Mouse (Mus musculus) kidney, embryonic 15.5 days (tissue): ENCODE measurements around the gene Rps28. TPM values are rescaled to one million over a fixed set of nuclear protein-coding genes. Genes with fewer than 3 reads are reported as not detected.
"Not testable (repeated sequence)": the region's sequence is repeated elsewhere in the genome, so short reads cannot be mapped to it uniquely, and the experiment has no call there.

ENCODE experiments used
- ATAC-seq: fragments of 200-750 bp; cut with Nextera tagmentation; replicated peaks from 2 replicates; pipeline ENCODE4 v1.8.0; 2017; ENCODE audit warnings: moderate TSS enrichment; ENCODE audit not compliant: low FRiP score
- H3K27ac ChIP-seq: fragments of 300-500 bp; sonication (generic); 2 replicates; pipeline ENCODE4 v1.5.1; 2015; ENCODE audit warnings: mild to moderate bottlenecking, inconsistent platforms
- H3K27me3 ChIP-seq: fragments of 300-500 bp; sonication (generic); 2 replicates; pipeline ENCODE4 v1.6.1; 2015; ENCODE audit warnings: inconsistent platforms
- H3K36me3 ChIP-seq: fragments of 300-500 bp; sonication (generic); 2 replicates; pipeline ENCODE4 v1.6.1; 2015; ENCODE audit warnings: inconsistent platforms
- H3K4me1 ChIP-seq: fragments of 300-500 bp; sonication (generic); 2 replicates; pipeline ENCODE4 v1.6.1; 2015; ENCODE audit warnings: inconsistent platforms
- H3K4me2 ChIP-seq: fragments of 300-500 bp; sonication (generic); 2 replicates; pipeline ENCODE4 v1.6.1; 2015; ENCODE audit warnings: moderate library complexity, mild to moderate bottlenecking, inconsistent platforms
- H3K4me3 ChIP-seq: fragments of 300-500 bp; sonication (generic); replicated peaks from 2 replicates; pipeline ENCODE4 v1.5.1; 2015; ENCODE audit warnings: mild to moderate bottlenecking, inconsistent platforms
- H3K9ac ChIP-seq: fragments of 300-500 bp; sonication (generic); 2 replicates; pipeline ENCODE4 v1.6.1; 2015; ENCODE audit warnings: mild to moderate bottlenecking, inconsistent platforms
- H3K9me3 ChIP-seq: fragments of 300-500 bp; sonication (generic); replicated peaks from 2 replicates; pipeline ENCODE4 v1.6.1; 2016; ENCODE audit warnings: inconsistent platforms
- WGBS: fragments of 180-500 bp; shearing (Covaris S2); methylation state at CpG from one replicate; pipeline ENCODE4 v1.1.7; 2015; ENCODE audit warnings: mixed read lengths; 5-methylcytosine and 5-hydroxymethylcytosine counted together
- polyA plus RNA-seq: library from polyadenylated mRNA; unstranded; fragments of >200 nt; fragmentation: Nextera tagmentation; extraction: Ambion mirVana; gene quantifications from 2 replicates; pipeline ENCODE4 v1.2.1, GENCODE M21; 2015

Rps28 gene
- 1,038 and 1,163 TPM in 2 replicates for polyA plus RNA-seq

DNA sequence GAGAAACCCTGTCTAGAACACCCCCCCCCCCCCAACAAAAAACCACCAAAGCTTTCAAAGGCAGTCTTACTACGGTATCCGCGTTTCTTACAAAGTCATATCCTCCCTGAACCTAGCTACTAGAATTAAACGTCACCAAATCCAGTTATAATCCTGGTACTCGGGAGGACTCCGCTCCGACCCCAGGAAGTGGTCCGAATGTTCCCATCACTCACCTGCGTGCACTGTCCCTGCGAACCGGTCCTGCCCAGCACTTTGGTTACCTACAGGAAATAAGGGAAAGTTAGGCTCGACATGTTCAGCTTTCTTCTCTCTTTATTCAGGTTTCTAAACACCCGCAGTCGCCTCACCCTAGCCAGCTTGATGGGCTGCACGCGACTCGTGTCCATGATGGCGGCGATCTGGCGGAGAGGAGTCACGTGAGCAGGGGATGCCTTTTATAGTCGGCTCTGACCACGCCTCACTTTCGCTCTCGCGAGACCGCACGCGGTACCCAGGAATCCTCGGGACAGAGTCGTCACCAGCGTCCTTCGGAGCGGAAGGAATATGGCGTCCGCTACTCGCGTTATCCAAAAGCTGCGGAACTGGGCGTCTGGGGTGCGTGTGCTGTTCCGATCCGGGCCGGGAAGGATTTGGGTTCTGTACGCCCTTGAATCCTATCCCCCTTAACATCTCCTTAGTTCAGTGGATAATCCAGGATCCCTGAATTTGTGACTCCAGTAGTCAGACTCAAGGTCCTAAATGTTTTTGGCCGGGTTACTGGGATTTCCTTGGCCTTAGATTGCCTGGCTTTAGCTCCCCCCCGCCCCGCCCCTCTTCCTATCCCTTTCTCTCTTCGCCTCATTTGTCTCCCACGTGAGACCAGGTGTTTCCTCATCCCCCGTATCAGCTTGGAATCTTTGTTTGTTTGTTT, at the start of gene Rps28, which contains the start of gene Ndufa7:
Gene Rps28, minus strand, starts transcription at position 479 of the 913 bp plus-strand sequence.
Gene Ndufa7, plus strand, starts transcription at position 489 of the 913 bp plus-strand sequence.
- WGBS = under 1% methylated on average over 51 of the region's 51 CpGs
- no peaks in the 10 kb centered on the region for H3K27me3 ChIP-seq
- no peaks in the 10 kb centered on the region for H3K9me3 ChIP-seq
- H3K27ac ChIP-seq = peak within 1 kb of the TSS; percentile 90
- H3K9ac ChIP-seq = peak within 1 kb of the TSS; percentile 72
- ATAC-seq = peak; percentile 94
- peaks cover 49% of the 10 kb centered on the region for H3K4me1 ChIP-seq
- H3K4me3 ChIP-seq = peak within 1 kb of the TSS; percentile 65
- H3K36me3 ChIP-seq = peaks cover 65% of the 10 kb centered on the region
- H3K4me2 ChIP-seq = peak within 1 kb of the TSS; percentile 84

DNA sequence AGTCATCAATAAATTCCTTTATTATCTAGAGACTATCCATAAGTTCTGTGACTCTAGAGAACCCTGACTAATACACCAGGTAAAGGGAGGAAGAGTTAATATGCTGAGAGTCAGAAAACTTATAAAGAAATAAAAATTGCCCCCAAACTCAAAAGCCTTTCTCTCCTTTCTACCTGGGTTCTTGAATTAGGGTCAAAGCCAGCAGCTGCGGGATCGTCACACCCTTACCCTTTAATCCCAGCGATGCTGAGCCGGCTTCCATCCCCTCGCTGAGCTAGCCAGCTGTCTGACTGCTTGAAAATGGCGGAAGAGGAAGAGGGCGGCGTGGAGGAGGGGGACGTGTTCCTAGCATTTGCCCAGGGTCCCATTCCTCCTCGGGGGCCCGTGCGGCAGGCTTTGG, 49.2 kb upstream of the Rps28 start, which contains the start of gene Gm7029:
Gene Gm7029, plus strand, starts transcription at position 301 of the 400 bp plus-strand sequence.
- WGBS = 82% methylated on average over 7 of the region's 12 CpGs
- not testable (repeated sequence) for ATAC-seq, H3K9me3 ChIP-seq

DNA sequence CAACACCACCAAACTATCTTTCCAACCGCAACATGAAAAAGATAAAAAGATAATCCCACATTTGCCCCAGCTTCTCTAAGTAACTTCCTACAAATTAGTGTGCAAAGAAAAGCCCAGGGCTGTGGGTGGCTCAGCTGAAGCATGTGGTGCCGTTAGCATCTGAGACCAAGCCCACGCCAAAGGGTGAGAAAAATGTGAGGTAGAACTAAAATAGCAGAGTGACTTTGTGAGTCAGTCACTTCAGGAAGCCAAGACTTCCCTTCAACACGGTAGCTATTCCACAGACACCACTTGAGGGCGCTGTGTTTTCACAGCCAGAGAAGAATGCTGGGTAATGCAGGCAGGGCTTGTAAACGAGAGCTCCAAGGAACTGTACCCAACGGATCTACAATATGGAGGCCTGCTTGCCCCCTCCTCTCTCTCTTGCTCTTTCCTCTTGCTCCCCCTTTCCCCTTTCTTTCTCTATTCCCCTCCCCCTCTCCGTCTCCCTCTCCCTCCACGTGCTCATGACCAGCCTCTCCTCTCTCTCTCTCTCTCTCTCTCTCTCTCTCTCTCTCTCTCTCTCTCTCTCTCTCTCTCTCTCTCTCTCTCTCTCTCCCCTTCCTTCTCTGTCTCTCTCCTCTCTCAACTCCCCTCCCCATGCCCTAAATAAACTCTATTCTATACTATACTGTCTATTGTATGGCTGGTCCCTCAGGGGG, 41.1 kb upstream of the Rps28 start:
- Histone ChIP-seq H3K27me3 (no peaks in the 10 kb centered on the region), H3K4me3 (no peak overlapping the region), H3K27ac (no peak overlapping the region), H3K9me3 (no peaks in the 10 kb centered on the region), H3K4me2 (no peak overlapping the region), H3K4me1 (no peaks in the 10 kb centered on the region), H3K36me3 (no peaks in the 10 kb centered on the region), H3K9ac (no peak overlapping the region)
- ATAC-seq = no peak
- WGBS = 43% methylated on average over 7 of the region's 9 CpGs

More for the DNA sequence above, 49.2 kb upstream of the Rps28 start, which contains the start of gene Gm7029:
- H3K4me2 ChIP-seq, H3K4me3 ChIP-seq, H3K4me1 ChIP-seq, H3K27ac ChIP-seq, H3K9ac ChIP-seq, H3K27me3 ChIP-seq: not testable (repeated sequence)
- H3K36me3 ChIP-seq = peaks cover 34% of the 10 kb centered on the region

DNA sequence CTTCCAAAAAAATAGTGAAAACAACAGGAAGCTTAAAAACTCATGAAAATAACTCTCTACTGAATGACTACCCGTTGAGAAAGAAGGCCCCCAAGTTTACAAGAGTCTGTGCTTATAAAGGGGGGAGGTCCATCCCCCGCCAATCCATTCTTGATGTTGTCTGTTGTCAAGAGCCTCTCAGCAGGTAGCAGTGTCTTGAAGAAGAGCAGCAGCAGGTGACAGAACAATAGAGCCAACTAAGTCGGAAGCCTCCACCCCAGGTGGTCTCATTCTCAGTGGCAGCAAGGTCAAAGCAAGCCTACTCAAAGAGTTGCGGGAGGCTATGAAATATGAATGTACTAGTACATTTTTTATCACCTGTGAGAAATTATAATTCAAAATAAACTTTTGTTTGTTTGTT, 33.5 kb upstream of the Rps28 start:
- Histone ChIP-seq H3K4me2 (no peak overlapping the region), H3K9me3 (no peaks in the 10 kb centered on the region), H3K9ac (no peak overlapping the region), H3K4me1 (no peaks in the 10 kb centered on the region), H3K27ac (no peak overlapping the region), H3K4me3 (no peak overlapping the region), H3K27me3 (no peaks in the 10 kb centered on the region), H3K36me3 (no peaks in the 10 kb centered on the region)
- WGBS = 71% methylated on average over 4 of the region's 4 CpGs
- ATAC-seq = no peak

DNA sequence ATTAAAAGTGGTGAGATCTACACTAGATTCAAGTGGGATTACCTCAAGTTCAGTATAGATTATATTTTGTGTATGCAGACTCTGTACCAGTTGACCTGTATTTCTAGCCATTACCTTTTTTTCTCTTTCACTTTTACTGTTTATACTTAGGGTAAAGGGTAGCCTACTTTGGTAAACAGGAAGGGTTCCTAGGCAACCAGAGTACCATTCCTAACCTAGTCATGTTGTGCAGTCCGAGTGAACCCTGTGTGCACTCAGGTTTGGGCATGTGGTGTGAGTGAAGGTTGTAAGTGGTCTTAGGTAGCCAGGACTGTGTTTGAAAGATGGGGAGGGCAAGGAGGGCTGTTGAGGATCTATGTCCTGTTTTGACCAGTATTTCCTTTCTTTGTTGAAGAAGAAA, 27.0 kb upstream of the Rps28 start:
- no peaks in the 10 kb centered on the region for H3K9me3 ChIP-seq
- H3K27ac ChIP-seq = no peak overlapping the region
- no peak overlapping the region for H3K4me2 ChIP-seq
- H3K27me3 ChIP-seq = no peaks in the 10 kb centered on the region
- no peak overlapping the region for H3K9ac ChIP-seq
- H3K4me1 ChIP-seq = no peaks in the 10 kb centered on the region
- ATAC-seq = no peak
- WGBS = 79% methylated on average over 1 of the region's 1 CpGs
- H3K36me3 ChIP-seq = peaks cover 34% of the 10 kb centered on the region
- H3K4me3 ChIP-seq = no peak overlapping the region

DNA sequence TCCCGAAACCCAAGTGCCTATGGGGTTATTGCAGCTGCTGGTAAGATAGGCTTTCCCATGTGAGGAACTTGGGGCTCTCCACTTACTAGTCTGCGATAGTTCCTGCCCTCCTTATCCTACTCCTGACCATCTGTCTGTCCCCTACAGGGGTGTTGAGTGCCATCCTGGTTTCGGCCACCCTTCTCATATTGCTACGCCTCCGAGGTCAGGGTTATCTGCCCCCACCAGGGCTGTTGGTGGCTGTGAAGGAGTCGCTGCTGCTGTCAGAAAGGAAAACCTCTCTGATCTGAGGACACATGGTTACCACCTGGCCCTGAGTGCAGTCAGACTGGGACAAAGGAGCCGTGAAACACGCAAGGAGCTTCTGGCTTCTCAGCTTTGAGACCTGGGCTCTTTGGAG, 23.8 kb upstream of the Rps28 start:
- ATAC-seq = no peak
- Histone ChIP-seq H3K27me3 (no peaks in the 10 kb centered on the region), H3K4me1 (peaks cover 14% of the 10 kb centered on the region), H3K9me3 (no peaks in the 10 kb centered on the region), H3K36me3 (peaks cover 34% of the 10 kb centered on the region), H3K4me3 (no peak overlapping the region), H3K27ac (no peak overlapping the region), H3K4me2 (no peak overlapping the region), H3K9ac (no peak overlapping the region)
- 68% methylated on average over 8 of the region's 8 CpGs for WGBS

DNA sequence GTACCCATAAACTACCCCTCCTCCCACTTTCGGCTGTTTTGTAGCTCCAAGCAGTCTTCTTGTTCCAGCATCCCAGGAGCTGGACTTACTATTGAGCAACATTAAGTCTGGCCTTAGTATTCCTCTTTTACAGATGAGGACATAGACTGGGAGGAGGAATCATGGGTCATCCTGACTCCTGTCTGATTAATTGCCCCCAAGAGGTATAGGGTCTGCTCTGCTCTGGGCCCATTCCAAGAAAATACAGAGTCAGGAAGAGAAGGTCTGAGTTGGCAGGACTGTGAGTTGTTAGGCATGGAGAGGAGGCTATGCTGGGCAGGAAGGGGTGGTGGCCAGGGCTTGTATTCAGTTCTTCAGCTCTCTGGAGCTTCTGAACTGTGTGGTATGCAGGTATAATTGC, 19.8 kb upstream of the Rps28 start:
- H3K4me2 ChIP-seq = peak overlapping the region; percentile 85

DNA sequence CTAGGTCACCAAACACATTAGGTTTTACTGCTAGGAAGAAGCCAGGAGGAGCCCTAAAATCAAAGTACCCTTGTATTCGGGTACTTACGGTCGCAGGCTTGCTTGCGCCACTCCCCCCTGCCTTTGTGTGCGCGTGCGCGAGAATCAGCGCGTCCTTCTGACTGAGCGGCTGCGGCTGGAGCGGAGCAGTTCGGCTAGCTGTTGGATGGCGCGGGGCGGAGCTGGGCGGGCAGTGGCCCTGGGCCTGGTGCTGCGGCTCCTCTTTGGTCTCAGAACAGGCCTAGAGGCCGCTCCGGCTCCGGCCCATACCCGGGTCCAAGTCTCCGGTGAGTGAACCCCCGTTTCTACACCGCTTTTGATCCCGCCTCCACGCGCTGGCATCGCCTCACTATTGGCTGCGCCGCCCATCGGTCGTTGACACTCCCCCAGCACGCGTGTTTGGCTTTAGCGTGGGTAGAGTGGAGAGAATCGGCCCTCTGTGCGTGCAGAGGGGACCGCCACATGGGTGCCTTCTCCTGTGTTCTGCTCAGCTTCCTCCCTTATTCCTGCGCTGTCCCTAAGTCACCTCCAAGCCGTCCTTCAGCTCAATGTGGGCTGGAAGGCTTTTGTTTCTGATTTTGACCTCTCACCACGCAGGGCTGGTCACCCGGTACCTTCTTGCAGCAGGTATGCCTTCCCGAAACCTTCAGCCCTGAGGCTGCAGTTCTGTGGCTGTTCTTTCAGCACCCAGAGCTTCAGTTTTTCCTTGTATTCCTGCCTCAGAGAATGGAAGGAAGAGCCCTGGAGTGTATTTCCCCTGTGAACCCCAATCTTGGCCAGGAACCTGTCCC, 18.8 kb upstream of the Rps28 start, which contains the start of gene Cd320:
Gene Cd320, plus strand, starts transcription at position 126 of the 830 bp plus-strand sequence.
- H3K9me3 ChIP-seq = no peaks in the 10 kb centered on the region
- peak; percentile 93 for ATAC-seq
- peak within 1 kb of the TSS; percentile 88 for H3K27ac ChIP-seq
- peaks cover 14% of the 10 kb centered on the region for H3K4me1 ChIP-seq
- H3K27me3 ChIP-seq = no peaks in the 10 kb centered on the region
- WGBS = under 1% methylated on average over 45 of the region's 45 CpGs
- H3K9ac ChIP-seq = peak within 1 kb of the TSS; percentile 83
- H3K4me3 ChIP-seq = peak within 1 kb of the TSS; percentile 97
- H3K4me2 ChIP-seq = peak within 1 kb of the TSS; percentile 85
- peaks cover 35% of the 10 kb centered on the region for H3K36me3 ChIP-seq

More for the DNA sequence above, 19.8 kb upstream of the Rps28 start:
- 48% methylated on average over 1 of the region's 1 CpGs for WGBS
- peak overlapping the region; percentile 97 for H3K4me3 ChIP-seq
- H3K4me1 ChIP-seq = peaks cover 14% of the 10 kb centered on the region
- ATAC-seq = no peak
- H3K9ac ChIP-seq = peak overlapping the region; percentile 83
- H3K27ac ChIP-seq = no peak overlapping the region
- no peaks in the 10 kb centered on the region for H3K27me3 ChIP-seq
- H3K9me3 ChIP-seq = no peaks in the 10 kb centered on the region
- peaks cover 35% of the 10 kb centered on the region for H3K36me3 ChIP-seq

DNA sequence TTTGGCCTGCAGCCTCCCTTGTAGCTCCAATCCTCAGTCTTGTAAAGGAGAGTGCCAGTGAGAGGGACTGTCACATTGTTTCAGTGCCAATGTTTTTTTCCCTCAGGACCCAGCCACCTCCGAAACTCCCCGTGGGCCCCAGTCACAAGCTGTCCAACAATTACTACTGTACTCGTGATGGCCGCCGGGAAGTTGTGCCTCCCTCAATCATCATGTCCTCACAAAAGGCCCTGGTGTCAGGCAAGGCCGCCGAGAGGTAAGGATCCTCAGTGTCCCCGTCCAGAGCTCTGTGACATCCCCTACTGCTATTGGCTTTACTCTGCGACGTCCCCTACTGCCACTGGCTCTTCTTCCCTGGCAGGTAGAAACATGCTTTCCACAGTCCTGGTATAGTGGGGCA, 5.2 kb upstream of the Rps28 start:
- H3K27me3 ChIP-seq = no peaks in the 10 kb centered on the region
- no peak overlapping the region for H3K27ac ChIP-seq
- no peak overlapping the region for H3K9ac ChIP-seq
- no peak for ATAC-seq
- no peak overlapping the region for H3K4me3 ChIP-seq
- H3K4me2 ChIP-seq = no peak overlapping the region
- 90% methylated on average over 10 of the region's 10 CpGs for WGBS
- H3K9me3 ChIP-seq = no peaks in the 10 kb centered on the region
- H3K4me1 ChIP-seq = peaks cover 16% of the 10 kb centered on the region
- H3K36me3 ChIP-seq = peaks cover 73% of the 10 kb centered on the region

DNA sequence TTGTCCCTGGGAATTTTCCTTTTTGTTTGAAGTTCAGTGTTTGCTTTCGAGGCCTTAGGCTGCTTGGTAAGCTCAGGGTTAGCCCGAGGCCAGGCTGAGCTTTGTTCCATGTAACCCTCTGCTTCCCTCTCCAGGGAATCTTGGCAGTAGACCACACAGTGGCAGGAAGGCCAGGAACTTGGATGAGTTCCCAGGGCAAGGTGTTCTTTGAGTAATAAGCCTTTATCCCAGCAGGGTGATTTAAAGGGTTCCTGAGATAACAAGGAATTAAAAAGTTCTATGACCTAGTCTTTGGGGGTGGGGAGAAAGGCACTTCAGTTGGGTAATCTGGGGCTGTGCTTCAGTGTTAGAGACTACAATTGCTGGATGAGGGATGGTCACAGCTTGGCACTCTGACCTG, 4.5 kb upstream of the Rps28 start:
- Histone ChIP-seq H3K4me2 (no peak overlapping the region), H3K4me3 (no peak overlapping the region), H3K27me3 (no peaks in the 10 kb centered on the region), H3K9ac (no peak overlapping the region), H3K27ac (no peak overlapping the region), H3K9me3 (no peaks in the 10 kb centered on the region), H3K36me3 (peaks cover 67% of the 10 kb centered on the region), H3K4me1 (peaks cover 16% of the 10 kb centered on the region)
- no peak for ATAC-seq
- WGBS = 68% methylated on average over 2 of the region's 2 CpGs

DNA sequence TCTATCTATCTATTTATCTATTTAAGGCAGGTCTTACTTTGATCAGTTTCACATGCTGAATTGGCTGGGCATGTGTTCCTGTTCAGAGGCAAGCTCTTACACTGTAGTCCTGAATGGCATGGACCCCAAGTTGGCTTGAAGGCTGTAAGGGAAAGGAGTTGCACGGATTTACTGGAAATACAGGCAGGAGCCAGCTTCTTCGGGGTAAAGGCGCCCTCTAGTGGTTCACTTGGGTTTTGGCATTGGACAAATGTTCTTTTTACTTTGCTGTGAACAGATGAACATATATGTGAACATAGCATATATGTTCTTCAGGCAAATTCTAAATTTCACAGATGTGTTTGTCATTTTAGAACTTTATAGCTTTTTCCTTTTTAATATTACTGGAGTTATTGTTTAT, 2.5 kb upstream of the Rps28 start:
- peaks cover 64% of the 10 kb centered on the region for H3K36me3 ChIP-seq
- no peaks in the 10 kb centered on the region for H3K27me3 ChIP-seq
- no peak for ATAC-seq
- no peak overlapping the region for H3K4me3 ChIP-seq
- 0% methylated on average over 3 of the region's 3 CpGs for WGBS
- peaks cover 34% of the 10 kb centered on the region for H3K4me1 ChIP-seq
- H3K27ac ChIP-seq = no peak overlapping the region
- H3K9ac ChIP-seq = no peak overlapping the region
- H3K9me3 ChIP-seq = no peaks in the 10 kb centered on the region
- no peak overlapping the region for H3K4me2 ChIP-seq
